Mouse (Mus musculus) heart, postnatal 0 days (tissue): Measurements from ENCODE around the gene Senp1.

Experiments
- CTCF ChIP-seq: IDR thresholded peaks from 2 replicates; pipeline ENCODE4 v1.5.1; 2016; ENCODE audit warnings: antibody characterized with exemption, control low read depth, low read depth
- EP300 ChIP-seq: IDR thresholded peaks from 2 replicates; pipeline ENCODE4 v1.6.1; 2016; ENCODE audit warnings: antibody characterized with exemption, low read depth

DNA sequence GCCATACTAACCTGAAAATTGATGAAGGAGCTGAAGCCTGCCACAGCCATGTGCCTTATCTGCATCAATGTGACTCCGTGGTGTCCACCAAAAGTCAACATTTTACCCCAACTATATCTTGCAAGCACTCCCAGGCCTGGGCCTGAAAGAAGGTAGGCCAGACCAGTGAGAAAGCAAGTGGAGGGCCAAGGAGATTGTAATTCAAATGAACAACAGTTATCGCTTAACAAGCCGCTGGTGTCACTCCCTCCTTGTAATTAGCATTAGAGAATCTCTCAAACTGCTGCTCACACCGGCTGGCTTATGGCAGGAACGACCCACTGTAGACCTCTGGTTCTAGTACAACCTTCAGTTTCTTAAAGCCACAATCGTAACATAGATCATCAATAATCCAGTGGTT, 16.6 kb downstream of the Senp1 start:
- TF ChIP-seq CTCF: no peak
- no peak for TF ChIP-seq EP300
